Mouse (Mus musculus) left cerebral cortex, postnatal 14 days (tissue): ENCODE measurements around the gene 9030025P20Rik. TPM values are rescaled to one million over a fixed set of nuclear protein-coding genes. Genes with fewer than 3 reads are reported as not detected.

Source experiments
- total RNA-seq, 2 experiments: library from RNA; stranded (reverse); gene quantifications; 2 replicates each; pipeline ENCODE4 v1.2.3; 2021

9030025P20Rik gene
- total RNA-seq, 2 experiments from 2014 or later = 4.8 to 4.9 TPM

Other genes with a start within 250 kb of the 9030025P20Rik start
- gene Wdr27, start 35.3 kb upstream of the 9030025P20Rik start, total RNA-seq = 1 to 10 TPM; 3.0 to 3.5 TPM
- gene 1600012H06Rik, start 35.3 kb upstream of the 9030025P20Rik start, total RNA-seq = 10 to 100 TPM; 17.3 to 20.1 TPM
- gene Phf10, start 17.2 kb upstream of the 9030025P20Rik start, total RNA-seq = 10 to 100 TPM; 58.3 to 62.7 TPM
- not detected for gene Gm3417, start 322 bp downstream of the 9030025P20Rik start, total RNA-seq
- 1 to 10 TPM; 2.8 to 5.2 TPM for gene Gm3435, start 31.7 kb downstream of the 9030025P20Rik start, total RNA-seq
- gene Ermard, start 62.7 kb downstream of the 9030025P20Rik start, total RNA-seq = 10 to 100 TPM; 44.3 to 51.9 TPM
- under 1 TPM; 0.51 to 0.70 TPM for gene Tcte3, start 63.0 kb downstream of the 9030025P20Rik start, total RNA-seq
- gene Gm3448, start 63.1 kb downstream of the 9030025P20Rik start, total RNA-seq = 1 to 10 TPM; 4.5 to 8.1 TPM